Mouse (Mus musculus) liver, embryonic 14 days (tissue): ENCODE results near the gene Scg5. TPM values are rescaled to one million over a fixed set of nuclear protein-coding genes. Genes with fewer than 3 reads are reported as not detected.

Source experiments
- polyA plus RNA-seq: library from polyadenylated mRNA; depleted of rRNA; stranded (reverse); fragments of >200 nt; gene quantifications from 2 replicates; pipeline ENCODE4 v1.2.3, GENCODE M21; 2012; rRNA removed

Gene Scg5
- 0.02 and 0.06 TPM in 2 replicates for polyA plus RNA-seq

DNA sequence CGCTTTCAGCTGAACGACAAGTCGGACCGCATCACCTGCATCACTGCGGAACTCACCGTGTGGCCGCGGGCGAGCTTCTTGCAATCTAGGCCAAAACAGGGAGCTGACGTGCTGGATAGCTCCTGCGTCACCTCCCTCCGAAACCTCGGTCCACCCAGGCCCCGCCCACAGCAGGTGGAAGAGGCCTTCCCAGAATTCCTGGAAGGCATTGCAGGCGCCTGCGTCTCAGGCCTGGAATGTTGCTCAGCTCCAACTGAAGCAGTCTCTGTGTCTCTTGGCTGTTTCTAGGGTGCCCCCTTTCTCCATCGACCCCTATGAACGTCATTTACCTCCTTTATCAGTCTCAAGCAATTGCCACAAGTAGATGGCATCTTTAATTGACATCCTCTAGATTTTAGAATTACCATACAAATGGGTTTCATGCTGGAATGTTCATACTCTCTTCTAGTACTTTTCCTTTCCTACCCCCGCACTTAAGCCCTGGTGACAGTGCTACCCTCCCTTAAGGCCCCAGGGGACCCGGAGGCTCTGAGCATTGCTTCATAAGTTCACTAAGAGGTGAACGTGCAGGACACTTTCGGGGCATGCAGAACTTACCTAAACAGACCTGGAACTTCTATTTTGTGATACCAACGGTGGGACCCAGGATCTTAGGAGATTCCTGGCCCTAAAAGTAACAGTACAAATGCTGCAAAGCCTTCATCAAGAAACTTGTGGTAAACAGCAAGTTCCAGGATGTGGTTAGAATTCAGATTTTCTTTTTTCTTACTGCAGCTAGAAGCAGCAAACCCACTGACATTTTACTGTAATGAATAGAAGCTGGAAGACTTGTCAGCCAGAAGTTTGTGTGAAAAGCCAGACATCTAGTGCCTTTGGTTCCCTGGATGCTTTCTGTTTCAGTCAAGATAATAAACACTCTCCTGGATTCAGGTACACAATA is at the start of gene Scg5:
TSS of gene Scg5 (minus strand) at position 179 of the 940 bp plus-strand sequence.

DNA sequence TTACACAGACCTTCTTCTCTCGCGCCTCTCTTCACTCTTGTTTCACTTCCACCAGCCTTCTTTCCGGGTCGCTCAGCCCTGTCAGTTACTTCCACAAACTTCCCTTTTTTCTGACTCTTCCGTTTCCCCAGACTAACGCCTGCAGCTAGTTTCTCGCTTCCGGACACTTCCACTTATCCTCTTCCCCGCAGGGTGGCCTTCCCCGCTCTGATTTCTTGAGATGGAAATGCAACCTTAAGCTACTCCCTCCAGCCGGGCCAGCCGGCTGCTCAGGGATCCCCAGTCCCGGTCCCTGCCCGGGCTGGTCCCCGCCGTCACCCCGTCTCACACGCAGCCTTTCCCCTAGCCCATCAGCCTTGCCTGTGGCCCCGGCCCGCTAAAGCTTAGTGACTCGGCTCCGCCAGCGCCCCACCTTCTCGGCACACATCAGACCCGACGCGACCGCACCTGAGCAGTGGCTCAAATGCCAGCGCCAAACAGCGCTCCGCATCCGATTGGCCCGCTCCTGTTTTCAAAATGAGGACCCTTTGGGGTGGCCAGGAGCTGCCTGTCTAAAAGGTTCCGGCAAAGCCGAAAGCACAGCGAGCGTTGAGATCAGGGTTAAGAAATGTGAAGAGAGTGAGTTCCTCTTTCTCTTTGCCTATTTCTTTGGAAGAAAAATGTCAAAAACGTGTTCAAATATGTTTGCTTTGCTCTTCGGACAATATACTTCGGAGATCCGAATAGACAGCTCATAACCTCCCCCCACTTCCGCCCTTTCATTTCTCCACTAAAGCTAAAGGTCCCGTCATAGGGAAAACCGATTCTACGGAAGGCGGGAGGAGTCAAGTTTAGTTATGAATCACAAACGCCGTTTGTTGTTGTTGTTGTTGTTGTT is 19.6 kb upstream of the Scg5 start, which contains the start of gene Arhgap11a:
TSS of gene Arhgap11a (minus strand) at position 417 of the 877 bp plus-strand sequence.

DNA sequence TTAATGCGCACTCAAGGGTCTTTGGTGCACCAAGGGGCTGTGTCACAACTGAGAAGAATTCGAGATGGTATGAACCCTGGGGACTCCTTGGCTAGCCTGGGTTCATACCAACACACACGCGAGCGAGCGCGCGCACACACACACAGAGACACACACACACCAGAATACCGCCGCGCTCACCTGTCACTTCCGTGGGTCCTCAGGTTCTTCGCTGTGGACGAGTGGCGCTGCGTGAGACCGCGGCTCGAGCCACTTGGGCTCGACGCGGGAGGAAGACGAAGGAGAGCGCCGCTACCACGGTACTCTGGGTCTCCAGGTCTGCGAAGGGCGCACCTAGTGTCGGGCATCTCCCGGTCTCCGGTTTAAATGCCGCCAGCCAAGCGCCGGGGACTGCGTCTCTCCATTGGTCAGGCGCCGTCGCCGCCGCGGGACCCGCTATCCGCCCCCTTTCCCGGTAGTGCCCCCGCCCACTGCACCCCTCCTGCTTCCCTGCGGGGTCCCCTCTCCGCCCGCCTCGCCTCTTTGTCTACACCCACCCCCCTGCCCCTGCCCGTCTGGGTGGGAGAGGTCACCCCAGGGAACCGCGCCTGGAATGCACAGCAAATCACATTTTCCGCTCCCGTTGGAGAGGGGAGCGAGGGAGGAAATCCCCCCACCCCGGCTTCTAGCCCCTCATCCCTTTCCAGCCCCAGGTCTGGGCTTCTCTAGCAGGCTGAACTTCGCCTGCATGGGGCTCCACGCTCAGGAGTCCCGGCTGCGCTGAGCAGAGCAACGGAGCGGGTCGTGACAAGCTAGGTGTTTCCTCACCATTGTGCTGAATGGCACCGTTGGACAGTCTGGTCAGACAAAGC is 70.4 kb downstream of the Scg5 start, which contains the start of gene Grem1:
TSS of gene Grem1 (minus strand) at position 336 of the 851 bp plus-strand sequence.

Other genes with a start within 250 kb of the Scg5 start
- 0.01 TPM in 1 of 2 replicates, not detected in the other for gene Grem1, start 70.5 kb downstream of the Scg5 start, polyA plus RNA-seq
- gene Arhgap11a, start 19.5 kb upstream of the Scg5 start, polyA plus RNA-seq: 16.6 and 16.7 TPM in 2 replicates
- 0.01 TPM in 1 of 2 replicates, not detected in the other for gene Gjd2, start 184.5 kb upstream of the Scg5 start, polyA plus RNA-seq
- gene Actc1, start 224.4 kb upstream of the Scg5 start, polyA plus RNA-seq: 1.6 and 32.2 TPM in 2 replicates